ENCODE assay signal across 8 mouse cellular contexts in the genomic region with DNA sequence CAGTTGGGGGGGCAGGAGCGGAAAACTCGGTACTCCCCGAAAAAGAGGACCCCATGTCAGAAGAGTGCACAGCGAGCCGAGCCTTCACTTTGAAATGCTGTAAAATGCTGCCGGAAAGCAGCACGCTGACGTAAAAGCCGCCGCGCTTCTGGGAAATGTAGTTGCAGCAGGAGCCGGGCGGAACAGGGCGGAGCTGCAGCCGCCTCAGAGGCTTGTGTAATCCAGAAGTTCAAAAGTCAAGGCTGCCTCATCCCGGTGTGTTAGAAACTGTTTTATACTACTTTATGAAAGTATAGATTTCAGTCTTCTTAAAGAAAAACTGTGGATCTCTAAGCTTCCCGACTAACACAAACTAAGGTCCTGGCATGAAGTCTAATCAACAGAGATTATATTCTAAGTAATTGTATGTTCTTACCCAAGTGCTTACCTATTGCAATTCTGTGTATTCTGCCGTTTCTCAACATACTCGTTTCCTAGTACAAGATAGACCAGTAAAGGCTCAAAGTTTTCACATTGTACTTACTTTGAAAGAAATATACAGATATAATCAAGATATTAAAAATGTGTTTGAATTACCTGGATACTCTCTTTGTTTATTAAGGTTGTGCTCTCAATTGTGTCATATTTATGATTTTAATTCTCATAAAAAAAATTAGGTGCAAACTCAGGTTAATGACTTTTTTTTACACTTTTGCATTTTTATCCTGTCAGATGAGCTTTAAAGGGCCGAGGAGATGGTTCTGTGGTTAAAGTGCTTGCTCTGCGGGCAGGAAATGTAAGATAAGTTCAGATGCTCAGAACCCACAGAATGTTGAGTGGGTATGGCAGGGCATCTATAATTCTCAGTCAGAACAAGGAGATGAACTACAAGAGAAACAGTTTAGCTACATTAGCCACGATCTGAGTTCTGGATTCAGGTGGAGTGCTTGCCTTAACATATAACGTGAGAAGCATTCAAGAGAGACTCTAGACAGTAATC. TPM values are rescaled to one million over a fixed set of nuclear protein-coding genes. Genes with fewer than 3 reads are reported as not detected.
DNase-seq lines count a peak whose midpoint lies in the region; ATAC-seq and TF ChIP-seq lines count a peak whose summit lies in the region.

Gene Dmac1, minus strand, starts transcription at position 109 of the 979 bp plus-strand sequence.

- peaks cover 20% of the 10 kb centered on the region for H3K36me3 ChIP-seq in embryonic facial prominence, embryonic 13.5 days
- no peaks in the 10 kb centered on the region for H3K36me3 ChIP-seq in kidney, adult 2 months (ENCODE audit: control insufficient read depth, insufficient read depth, low read length)
- H3K36me3 ChIP-seq in limb, embryonic 12.5 days, result peaks cover 23% of the 10 kb centered on the region
- peaks cover 5% of the 10 kb centered on the region; the same call in 1 of the 2 replicates for H3K36me3 ChIP-seq in midbrain, embryonic 15.5 days (replicated peaks)
- H3K36me3 ChIP-seq in spleen, adult 2 months (ENCODE audit: control insufficient read depth, insufficient read depth, low read length), result peaks cover 3% of the 10 kb centered on the region; the same call in 1 of the 2 replicates

- no peak for TF ChIP-seq CTCF in kidney, adult 2 months (conservative IDR thresholded peaks at IDR 0.05; ENCODE audit: insufficient read depth, insufficient read length, low read depth, low read length)
- TF ChIP-seq CTCF in spleen, adult 2 months (IDR thresholded peaks at IDR 0.05; ENCODE audit: extremely low read depth, insufficient read depth, insufficient read length, insufficient replicate concordance), result no peak

- peak; percentile 91 for ATAC-seq in embryonic facial prominence, embryonic 13.5 days (ENCODE audit: insufficient number of reproducible peaks, insufficient read depth, low FRiP score, low TSS enrichment, low read depth)
- ATAC-seq in limb, embryonic 12.5 days (ENCODE audit: insufficient number of reproducible peaks, insufficient read depth, low FRiP score, low TSS enrichment, low read depth), result peak; percentile 95
- peak; percentile 97 for ATAC-seq in midbrain, embryonic 15.5 days (replicated peaks)

- H3K27ac ChIP-seq in embryonic facial prominence, embryonic 13.5 days, result peak within 1 kb of the TSS; percentile 57
- H3K27ac ChIP-seq in kidney, adult 2 months (ENCODE audit: insufficient read depth, low read depth, low read length), result no peak within 1 kb of the TSS
- 0 out of 2 replicates have a peak within 1 kb of the TSS, but pooled peaks have one; percentile 41 for H3K27ac ChIP-seq in limb, embryonic 12.5 days
- peak within 1 kb of the TSS; percentile 66 for H3K27ac ChIP-seq in midbrain, embryonic 15.5 days
- peak within 1 kb of the TSS; percentile 56 for H3K27ac ChIP-seq in spleen, adult 2 months (ENCODE audit: insufficient read depth, low read length)

- peak within 1 kb of the TSS; percentile 91 for H3K9ac ChIP-seq in embryonic facial prominence, embryonic 13.5 days
- H3K9ac ChIP-seq in limb, embryonic 12.5 days (replicated peaks), result peak within 1 kb of the TSS; percentile 84
- H3K9ac ChIP-seq in midbrain, embryonic 15.5 days, result peak within 1 kb of the TSS; percentile 92

- 17% methylated on average over 23 of the region's 23 CpGs for WGBS in embryonic facial prominence, embryonic 13.5 days
- WGBS in kidney, adult 2 months, result 17% methylated on average over 23 of the region's 23 CpGs
- WGBS in limb, embryonic 12.5 days, result 18% methylated on average over 23 of the region's 23 CpGs
- WGBS in midbrain, embryonic 15.5 days, result 18% methylated on average over 23 of the region's 23 CpGs
- 4% methylated on average over 23 of the region's 23 CpGs for WGBS in spleen, adult 2 months

- H3K27me3 ChIP-seq in embryonic facial prominence, embryonic 13.5 days, result no peaks in the 10 kb centered on the region
- no peaks in the 10 kb centered on the region for H3K27me3 ChIP-seq in kidney, adult 2 months (replicated peaks; ENCODE audit: control insufficient read depth, insufficient read depth, low read length)
- H3K27me3 ChIP-seq in limb, embryonic 12.5 days, result no peaks in the 10 kb centered on the region
- no peaks in the 10 kb centered on the region for H3K27me3 ChIP-seq in midbrain, embryonic 15.5 days (replicated peaks)
- no peaks in the 10 kb centered on the region for H3K27me3 ChIP-seq in spleen, adult 2 months (ENCODE audit: control insufficient read depth, insufficient read depth, low read length)

- TF ChIP-seq POLR2A in kidney, adult 2 months (IDR thresholded peaks at IDR 0.05; ENCODE audit: low read depth, low read length), result no peak
- TF ChIP-seq POLR2A in spleen, adult 2 months (IDR thresholded peaks at IDR 0.05; ENCODE audit: low read depth, low read length), result peak; percentile 34

- peak; percentile 84 for DNase-seq in 3134 (ENCODE audit: extremely low read depth, insufficient read length, low spot score)
- peak; percentile 92 to 93 for DNase-seq in adrenal gland, postnatal 36 days
- DNase-seq in heart, adult 18-20 months, result peak; percentile 95 to 99
- peak; percentile 97 for DNase-seq in kidney, adult 2 months
- DNase-seq in spleen, adult 2 months (ENCODE audit: low read depth in 1 of 2, low spot score in 2 of 2), result peak; percentile 82 to 93

- H3K4me1 ChIP-seq in embryonic facial prominence, embryonic 13.5 days, result no peaks in the 10 kb centered on the region
- H3K4me1 ChIP-seq in kidney, adult 2 months (ENCODE audit: control insufficient read depth, insufficient read depth, low read length), result peaks cover 3% of the 10 kb centered on the region; the same call in 1 of the 2 replicates
- H3K4me1 ChIP-seq in limb, embryonic 12.5 days (replicated peaks), result no peaks in the 10 kb centered on the region; the same call in 1 of the 2 replicates
- peaks cover 9% of the 10 kb centered on the region for H3K4me1 ChIP-seq in midbrain, embryonic 15.5 days
- peaks cover 4% of the 10 kb centered on the region; the same call in 1 of the 2 replicates for H3K4me1 ChIP-seq in spleen, adult 2 months (ENCODE audit: control insufficient read depth, insufficient read depth, insufficient read length)

- peak within 1 kb of the TSS; percentile 68 for H3K4me2 ChIP-seq in embryonic facial prominence, embryonic 13.5 days
- peak within 1 kb of the TSS; percentile 69 for H3K4me2 ChIP-seq in limb, embryonic 12.5 days
- H3K4me2 ChIP-seq in midbrain, embryonic 15.5 days, result peak within 1 kb of the TSS; percentile 68

- H3K4me3 ChIP-seq in embryonic facial prominence, embryonic 13.5 days, result peak within 1 kb of the TSS; percentile 81
- peak within 1 kb of the TSS; percentile 92 for H3K4me3 ChIP-seq in kidney, adult 2 months (ENCODE audit: insufficient read depth, low read depth, low read length)
- H3K4me3 ChIP-seq in limb, embryonic 12.5 days (replicated peaks), result peak within 1 kb of the TSS; percentile 80
- H3K4me3 ChIP-seq in midbrain, embryonic 15.5 days, result peak within 1 kb of the TSS; percentile 91
- H3K4me3 ChIP-seq in spleen, adult 2 months (ENCODE audit: extremely low read depth, insufficient read depth, insufficient read length), result peak within 1 kb of the TSS; percentile 95

- H3K9me3 ChIP-seq in embryonic facial prominence, embryonic 13.5 days, result no peaks in the 10 kb centered on the region
- H3K9me3 ChIP-seq in limb, embryonic 12.5 days, result no peaks in the 10 kb centered on the region
- H3K9me3 ChIP-seq in midbrain, embryonic 15.5 days, result no peaks in the 10 kb centered on the region

RNA-seq across cellular contexts. Expression of gene Dmac1, which starts in this region (rescaled TPM):
- total RNA-seq in adrenal gland, postnatal 36 days (2021), result 10 to 100 TPM; 53.7 to 58.5 TPM
- 131 and 152 TPM in 2 replicates for polyA plus RNA-seq in embryonic facial prominence, embryonic 13.5 days (2015; fragmentation: Nextera tagmentation; extraction: Ambion mirVana)
- total RNA-seq in heart, adult 18-20 months (2021), result 10 to 100 TPM; 57.7 to 58.9 TPM
- polyA plus RNA-seq in kidney, adult 2 months (2012; rRNA removed), result 55.2 and 59.2 TPM in 2 replicates
- 135 and 141 TPM in 2 replicates for polyA plus RNA-seq in limb, embryonic 12.5 days (2016; fragmentation: Nextera tagmentation; extraction: Ambion mirVana)
- 86.8 and 88.3 TPM in 2 replicates for polyA plus RNA-seq in midbrain, embryonic 15.5 days (2015; fragmentation: Nextera tagmentation; extraction: Ambion mirVana)
- 37.7 and 44.7 TPM in 2 replicates for polyA plus RNA-seq in spleen, adult 2 months (2012; rRNA removed)
